Mouse (Mus musculus): Measurements from ENCODE around the gene Usp46.
"Not testable (repeated sequence)": the region's sequence is repeated elsewhere in the genome, so short reads cannot be mapped to it uniquely, and the experiment has no call there.

Usp46 gene

DNA sequence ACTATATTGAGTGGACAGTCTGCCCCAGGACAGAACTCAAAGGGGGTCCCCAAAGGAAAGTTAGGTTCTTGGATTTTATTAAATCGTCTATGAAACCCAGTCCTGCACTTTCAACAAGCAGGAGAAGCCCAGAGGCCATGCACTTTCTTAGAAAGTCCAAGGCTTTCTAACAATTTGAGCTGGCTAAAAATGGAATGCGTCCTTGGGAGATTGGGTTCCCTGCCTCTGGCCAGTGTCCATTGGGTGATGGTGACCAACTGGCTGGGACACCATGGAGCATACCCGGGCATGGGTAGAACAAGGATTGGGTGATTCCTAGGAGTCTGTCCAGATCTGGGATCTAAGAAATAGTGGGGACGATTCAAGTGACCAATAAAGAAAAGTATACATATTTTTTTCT lies 47.7 kb downstream of the Usp46 start:
- DNase-seq (ENCODE audit: low spot score), result no peak

GRCm38 (mm10) chr5:74018870-74019565 lies 49.2 kb downstream of the Usp46 start:
- no peak for DNase-seq (ENCODE audit: low spot score)

GRCm38 (mm10) chr5:74017488-74017887 lies 50.7 kb downstream of the Usp46 start:
- DNase-seq (ENCODE audit: low spot score), result no peak

GRCm38 (mm10) chr5:74011629-74012028 lies 56.6 kb downstream of the Usp46 start:
- no peak for DNase-seq (ENCODE audit: low spot score)

DNA sequence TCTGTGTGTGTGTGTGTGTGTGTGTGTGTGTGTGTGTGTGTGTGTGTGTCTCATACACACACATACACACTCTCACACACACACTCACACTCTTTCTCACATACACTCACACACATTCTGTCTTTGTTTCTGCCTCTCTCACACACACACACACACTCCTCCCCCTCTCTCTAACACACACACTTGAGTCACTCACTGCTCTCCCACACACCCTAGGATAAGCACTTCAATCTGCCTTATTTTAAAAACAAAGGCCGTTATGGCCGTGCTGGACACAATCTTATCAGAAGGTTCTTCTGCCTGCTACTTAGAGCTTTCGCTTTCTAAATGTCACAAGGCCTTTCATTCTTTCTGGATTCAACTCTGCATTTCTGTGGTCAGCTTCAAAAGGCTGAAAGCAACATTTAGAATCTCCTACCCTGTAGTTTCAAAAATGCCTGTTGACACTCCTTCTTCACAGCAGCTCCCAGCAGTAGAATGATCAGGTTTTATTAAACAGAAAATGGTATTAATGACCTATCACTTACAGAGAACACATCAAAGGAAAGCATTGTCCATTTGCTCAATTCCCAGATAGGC lies 60.6 kb downstream of the Usp46 start:
- DNase-seq (ENCODE audit: low spot score), result no peak

DNA sequence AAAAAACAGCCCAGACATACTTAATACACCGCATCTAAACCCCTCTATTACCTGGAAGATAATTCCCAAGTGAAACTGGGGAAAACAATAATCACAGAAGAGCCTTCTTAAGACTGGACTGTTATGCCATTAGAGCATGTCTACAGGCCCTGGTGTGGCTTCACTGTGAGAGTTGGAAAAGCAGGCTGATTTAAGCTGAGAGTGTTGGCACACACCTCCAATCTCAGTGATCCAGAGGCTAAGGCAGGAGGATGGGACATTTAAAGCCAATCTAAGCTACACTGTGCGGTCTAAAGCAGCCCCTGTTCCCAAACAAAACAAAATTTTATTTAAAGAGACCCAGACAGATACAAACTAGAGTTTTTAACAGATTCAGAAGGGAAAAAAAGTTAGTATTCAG lies 62.3 kb downstream of the Usp46 start:
- DNase-seq (ENCODE audit: low spot score), result no peak

DNA sequence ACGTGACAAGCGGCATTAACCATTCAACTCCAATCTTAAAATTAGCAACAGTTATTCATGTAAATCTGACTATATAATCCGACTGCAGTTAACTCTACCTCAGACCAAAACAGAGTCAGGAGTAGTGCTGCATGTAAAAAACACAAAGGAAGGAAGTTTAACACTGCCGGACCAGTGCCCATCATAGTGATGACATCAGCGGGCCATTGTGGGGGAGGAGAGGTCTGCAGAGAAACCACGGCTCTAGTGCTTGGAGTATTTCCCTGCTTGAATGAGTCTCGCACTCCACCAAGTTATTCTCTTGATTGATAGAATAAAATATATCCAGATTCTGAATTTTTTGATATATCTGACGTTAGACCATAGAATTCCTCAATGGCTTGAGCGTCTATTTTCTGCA lies 66.5 kb downstream of the Usp46 start:
- no peak for DNase-seq (ENCODE audit: low spot score)

DNA sequence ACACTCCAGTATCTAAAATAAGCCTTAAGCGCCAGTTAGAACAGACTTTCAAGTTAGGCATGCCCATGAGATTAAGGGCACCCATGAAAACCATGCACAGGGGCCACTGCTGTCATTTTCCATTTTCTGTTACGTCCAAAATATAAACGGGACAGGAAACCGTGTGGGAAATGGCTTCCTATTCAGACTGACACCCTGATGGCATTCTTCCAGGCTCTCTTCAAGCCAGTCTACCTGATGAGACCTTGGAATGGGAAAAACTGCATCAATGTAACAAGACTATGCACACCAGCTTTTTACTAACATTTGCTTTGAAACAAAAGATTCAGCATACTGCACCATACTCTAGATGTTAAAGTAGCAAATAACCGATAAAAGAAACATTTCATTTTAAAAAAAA lies 69.3 kb downstream of the Usp46 start:
- DNase-seq (ENCODE audit: low spot score), result no peak

DNA sequence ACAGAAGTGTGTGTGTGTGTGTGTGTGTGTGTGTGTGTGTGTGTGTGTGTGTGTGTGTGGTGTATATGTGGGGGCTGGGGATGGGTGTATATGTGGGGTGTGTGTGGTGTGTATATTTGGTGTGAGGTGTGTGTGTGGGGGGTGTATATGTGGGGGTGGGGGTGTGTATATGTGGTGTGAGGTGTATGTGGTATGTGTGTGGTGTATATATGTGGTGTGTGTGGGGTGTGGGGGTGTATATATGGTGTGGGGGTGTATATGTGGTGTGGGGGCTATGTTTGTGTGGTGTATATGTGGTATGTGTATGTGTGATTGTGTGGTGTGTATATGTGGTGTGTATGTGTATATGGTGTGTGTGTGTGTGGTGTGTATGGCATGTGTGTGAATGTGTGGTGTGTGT lies 73.4 kb downstream of the Usp46 start:
- no peak for DNase-seq (ENCODE audit: low spot score)

GRCm38 (mm10) chr5:73993538-73993937 lies 74.7 kb downstream of the Usp46 start:
- peak; percentile 42 for DNase-seq (ENCODE audit: low spot score)

DNA sequence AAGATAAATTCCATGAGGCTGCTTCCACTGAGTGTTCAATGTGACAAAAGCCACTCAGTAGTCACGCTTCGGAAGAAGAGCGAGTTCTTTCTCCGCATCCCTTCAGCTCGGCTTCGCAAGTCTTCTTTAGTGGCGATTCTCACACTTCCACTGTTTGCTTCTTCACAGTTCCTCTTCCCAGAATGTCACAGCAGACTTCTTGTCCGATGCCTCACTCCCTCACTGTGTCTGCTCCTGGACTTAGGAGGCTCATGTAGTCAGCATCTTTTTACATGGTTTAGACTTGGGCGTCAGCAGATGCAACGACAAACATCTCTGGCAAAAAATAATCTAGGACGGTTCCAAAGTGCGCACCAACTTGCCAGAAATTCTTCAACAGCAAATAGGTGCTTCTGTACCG lies 75.9 kb downstream of the Usp46 start:
- no peak for DNase-seq (ENCODE audit: low spot score)

DNA sequence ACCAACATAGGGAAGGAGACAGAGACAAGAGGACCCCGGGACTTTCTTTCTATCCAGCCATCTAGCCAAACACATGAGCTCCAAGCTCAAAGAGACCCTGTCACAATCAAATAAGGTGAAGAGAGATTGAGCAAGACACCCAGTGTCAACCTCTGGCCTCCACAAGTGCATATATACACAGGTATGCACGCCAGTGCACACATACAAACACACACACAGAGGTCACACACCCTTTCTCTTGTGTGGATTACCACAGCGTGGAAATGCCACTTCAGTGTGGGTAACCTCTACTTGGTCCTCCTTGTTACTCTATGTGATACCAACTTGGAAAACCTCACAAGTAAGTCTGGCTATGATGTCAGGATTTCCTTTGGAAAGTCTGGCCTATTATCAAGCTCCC lies 78.7 kb downstream of the Usp46 start:
- no peak for DNase-seq (ENCODE audit: low spot score)

GRCm38 (mm10) chr5:73987777-73988560 lies 80.3 kb downstream of the Usp46 start:
- no peak for DNase-seq (ENCODE audit: low spot score)

GRCm38 (mm10) chr5:73977426-73977825 lies 90.8 kb downstream of the Usp46 start:
- no peak for DNase-seq (ENCODE audit: low spot score)

DNA sequence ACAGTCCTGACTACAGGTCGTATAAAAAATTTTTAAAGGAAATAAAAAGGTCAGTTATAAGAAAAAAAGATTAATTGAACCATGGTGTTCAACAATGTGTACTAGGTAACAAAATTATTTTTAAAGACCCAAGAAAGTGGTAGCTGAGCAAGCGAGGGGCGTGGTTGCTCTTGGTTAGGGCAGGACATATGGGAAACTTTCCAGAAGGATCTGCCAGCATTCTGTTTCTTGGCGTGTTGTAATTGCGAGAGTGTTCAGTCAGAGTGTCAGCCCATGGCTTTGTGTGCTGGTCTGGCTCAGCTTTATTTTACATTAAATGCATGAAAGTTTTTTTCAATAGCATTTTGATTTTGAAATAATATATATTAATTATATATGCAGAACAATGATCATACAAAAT lies 96.5 kb downstream of the Usp46 start:
- no peak for DNase-seq (ENCODE audit: low spot score)

- no peak for DNase-seq (ENCODE audit: low spot score)
Measured at GRCm38 (mm10) chr5:73970024-73970628, 98.1 kb downstream of the Usp46 start.

DNA sequence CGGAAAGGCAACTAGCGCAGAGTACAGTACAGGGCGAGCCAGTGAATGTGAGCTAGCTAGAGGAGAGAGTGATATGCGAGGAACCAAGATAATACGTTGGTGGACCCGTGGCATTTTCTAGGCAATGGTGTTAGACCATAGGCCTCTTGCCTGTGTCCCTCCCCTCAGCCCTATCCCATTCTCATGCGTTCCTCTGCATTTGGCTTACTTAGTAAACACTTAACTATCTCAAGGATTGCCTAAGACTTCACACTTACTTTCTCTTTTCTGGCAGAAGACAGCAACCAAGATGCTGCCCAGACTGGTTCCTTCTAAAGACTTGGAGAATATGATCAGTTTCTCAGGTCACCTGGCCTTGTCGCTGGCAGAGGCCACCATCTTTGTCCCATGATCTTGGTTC lies 98.9 kb downstream of the Usp46 start:
- no peak for DNase-seq (ENCODE audit: low spot score)

DNA sequence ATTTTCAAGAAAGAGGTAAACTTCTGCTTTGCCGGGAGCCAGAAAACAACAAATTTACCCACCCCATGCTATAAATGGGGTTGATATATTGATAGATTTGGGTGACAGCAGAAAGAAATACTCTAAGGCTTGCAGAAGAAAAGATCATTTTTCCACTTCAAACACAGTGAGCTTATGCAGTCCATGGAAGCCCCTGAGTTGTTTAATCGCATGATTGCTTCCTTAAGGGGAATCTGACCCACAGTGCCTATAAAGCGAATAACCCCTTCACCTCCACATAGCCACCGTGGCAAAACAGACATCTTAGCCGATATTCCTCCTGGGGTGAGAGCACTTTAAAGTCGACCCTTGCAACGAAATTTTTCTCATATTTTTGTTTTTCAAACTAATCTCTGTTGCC lies 108.5 kb downstream of the Usp46 start:
- DNase-seq (ENCODE audit: low spot score), result no peak

DNA sequence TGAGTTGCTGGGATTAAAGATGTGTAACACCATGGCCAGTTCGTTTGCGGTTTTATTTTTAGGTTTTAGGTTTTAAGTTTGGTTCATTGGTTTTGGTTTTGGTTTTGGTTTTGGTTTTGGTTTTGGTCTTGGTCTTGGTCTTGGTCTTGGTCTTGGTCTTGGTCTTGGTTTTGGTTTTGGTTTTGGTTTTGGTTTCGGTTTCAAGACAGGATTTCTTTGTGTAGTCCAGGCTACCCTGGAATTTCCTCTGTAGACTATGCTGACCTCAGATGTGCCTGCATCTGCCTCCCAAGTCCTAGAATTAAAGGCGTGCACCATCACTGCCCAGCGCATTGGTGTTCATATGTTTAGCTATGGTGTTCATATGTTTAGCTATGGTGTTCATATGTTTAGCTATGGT lies 109.6 kb downstream of the Usp46 start:
- DNase-seq (ENCODE audit: low spot score), result not testable (repeated sequence)

- DNase-seq (ENCODE audit: low spot score), result no peak
Measured at GRCm38 (mm10) chr5:73958096-73958495, 110.1 kb downstream of the Usp46 start.

GRCm38 (mm10) chr5:73955691-73956090 lies 112.5 kb downstream of the Usp46 start:
- DNase-seq (ENCODE audit: low spot score), result no peak

DNA sequence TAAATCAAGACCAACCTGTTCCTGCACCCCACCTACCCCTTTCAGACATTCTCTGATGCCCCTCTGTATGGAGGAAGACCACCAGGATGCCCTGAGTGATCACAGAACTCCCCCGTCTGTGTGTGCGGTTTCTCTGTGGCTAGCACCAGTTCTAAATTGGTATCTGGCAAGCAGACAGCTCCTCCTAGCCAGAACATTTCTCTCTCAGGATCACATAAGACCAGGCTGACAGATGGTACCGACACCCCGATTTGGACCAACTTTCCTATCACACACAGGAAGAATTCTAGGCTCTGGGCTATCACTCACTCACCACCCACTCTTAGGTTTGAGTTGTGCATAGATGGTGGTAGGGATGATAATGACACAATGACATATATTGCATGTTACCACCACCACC lies 113.2 kb downstream of the Usp46 start:
- DNase-seq (ENCODE audit: low spot score), result no peak

GRCm38 (mm10) chr5:73953066-73953614 lies 115.1 kb downstream of the Usp46 start:
- no peak for DNase-seq (ENCODE audit: low spot score)

Measured in layer of hippocampus, adult 11-12 months (tissue).